ENCODE assay signal across 26 mouse cellular contexts in genomic region chr6:99866061-99866460, GRCm38 (mm10).
DNase-seq lines count a peak whose midpoint lies in the region; TF ChIP-seq lines count a peak whose summit lies in the region.
"Had no signal": no experiment of that assay in that cellular context is flagged by ENCODE, and none has a peak within 500 bp of the region (broad histone marks: within the 10 kb centered on the region; RNA-seq: fewer than 3 reads in every experiment).

No protein-coding gene starts in this region.

- 41% methylated on average over 9 of the region's 9 CpGs for WGBS in thymus, adult 2 months

- no peak for TF ChIP-seq POLR2A in testis, adult 2 months (IDR thresholded peaks at IDR 0.05; ENCODE audit: control insufficient read depth, low read depth, low read length)
- TF ChIP-seq POLR2A in thymus, adult 2 months (IDR thresholded peaks at IDR 0.05; ENCODE audit: control insufficient read depth, extremely low read depth, insufficient read depth, low read length, poor library complexity) = no peak

- peaks cover 7% of the 10 kb centered on the region for H3K4me1 ChIP-seq in testis, adult 2 months (ENCODE audit: control insufficient read depth, insufficient read depth, low read length)
- H3K4me1 ChIP-seq in thymus, adult 2 months (replicated peaks; ENCODE audit: control insufficient read depth, insufficient read depth, low read length) = peaks cover 27% of the 10 kb centered on the region
- H3K4me1 ChIP-seq: embryonic facial prominence, embryonic 12.5 days; heart, embryonic 15.5 days had no signal

- H3K36me3 ChIP-seq in testis, adult 2 months (ENCODE audit: control insufficient read depth, insufficient read depth, low read length) = peaks cover 1% of the 10 kb centered on the region; the same call in 1 of the 2 replicates
- H3K36me3 ChIP-seq in thymus, adult 2 months (ENCODE audit: control insufficient read depth, insufficient read depth, low read length) = no peaks in the 10 kb centered on the region
- H3K36me3 ChIP-seq: embryonic facial prominence, embryonic 12.5 days; embryonic facial prominence, embryonic 15.5 days; G1E; heart, embryonic 12.5 days; heart, embryonic 15.5 days; hindbrain, embryonic 10.5 days had no signal

- H3K27me3 ChIP-seq in testis, adult 2 months (ENCODE audit: control insufficient read depth, insufficient read depth, low read length) = no peaks in the 10 kb centered on the region
- no peaks in the 10 kb centered on the region for H3K27me3 ChIP-seq in thymus, adult 2 months (ENCODE audit: control insufficient read depth, insufficient read depth, low read length)
- H3K27me3 ChIP-seq: embryonic facial prominence, embryonic 12.5 days; embryonic facial prominence, embryonic 15.5 days; heart, embryonic 15.5 days had no signal

- H3K27ac ChIP-seq in testis, adult 2 months (ENCODE audit: control insufficient read depth, insufficient read depth, low read depth, low read length) = no peak overlapping the region
- no peak overlapping the region for H3K27ac ChIP-seq in thymus, adult 2 months (ENCODE audit: control insufficient read depth, insufficient read depth, low read length)
- H3K27ac ChIP-seq: embryonic facial prominence, embryonic 12.5 days; embryonic facial prominence, embryonic 15.5 days; gastrocnemius, adult 2 months; heart, embryonic 15.5 days; hindbrain, embryonic 10.5 days; hindbrain, embryonic 14.5 days; hindbrain, postnatal 0 days had no signal

- peak overlapping the region; percentile 70 for H3K4me3 ChIP-seq in testis, adult 2 months (ENCODE audit: control insufficient read depth, low read depth, low read length)
- H3K4me3 ChIP-seq in thymus, adult 2 months (ENCODE audit: control insufficient read depth, insufficient read depth, low read length) = no peak overlapping the region
- H3K4me3 ChIP-seq: embryonic facial prominence, embryonic 12.5 days; embryonic facial prominence, embryonic 15.5 days; gastrocnemius, adult 2 months; heart, embryonic 12.5 days; heart, embryonic 15.5 days; hindbrain, embryonic 10.5 days had no signal

- TF ChIP-seq CTCF in testis, adult 2 months (IDR thresholded peaks at IDR 0.05; ENCODE audit: control insufficient read depth, insufficient read depth, insufficient replicate concordance, low read depth, low read length) = no peak
- TF ChIP-seq CTCF in thymus, adult 2 months (IDR thresholded peaks at IDR 0.05; ENCODE audit: borderline replicate concordance, control insufficient read depth, extremely low read depth, insufficient read depth, low read length, poor library complexity) = no peak

- no peak for DNase-seq in testis, postnatal 10 days (ENCODE audit: low spot score)
- peak; percentile 30 for DNase-seq in thymus, adult 2 months
- peak; percentile 44 for DNase-seq in thymus, postnatal 14 days
- peak; percentile 44 for DNase-seq in thymus, postnatal 4 days
- no peak for DNase-seq in adrenal gland, postnatal 36 days
- DNase-seq in left cerebral cortex, adult 18-20 months (ENCODE audit: low spot score in 2 of 2) = no peak
- no peak for DNase-seq in cerebellum, postnatal 14 days
- DNase-seq: adrenal gland, postnatal 14 days; cerebellum, adult 11-12 months; cerebellum, adult 8-10 months; cerebellum, postnatal 10 days; forebrain, postnatal 0 days; gastrocnemius, adult 2 months; gastrocnemius, postnatal 14 days; heart, adult 11 months; heart, postnatal 10 days; heart, postnatal 36 days had no signal

Comparison
In these comparisons a context has a peak if more than half of its experiments do, and no peak if none do; other contexts are left out.
1. DNase-seq: peak in thymus, adult 2 months (single experiment), thymus, postnatal 14 days (single experiment) and thymus, postnatal 4 days (single experiment); none in testis, postnatal 10 days (single experiment), adrenal gland, postnatal 36 days (0 of 2), left cerebral cortex, adult 18-20 months (0 of 2) and cerebellum, postnatal 14 days (0 of 2).